Mouse (Mus musculus): ENCODE results near the gene Mras. TPM values are rescaled to one million over a fixed set of nuclear protein-coding genes. Genes with fewer than 3 reads are reported as not detected.
A peak's percentile ranks its signal among the peaks of the same experiment; 100 is the strongest.

The Mras gene
- polyA plus RNA-seq, 1 experiment from 2014 or later = 25.4 TPM

- 89% methylated on average over 4 of the region's 4 CpGs for WGBS
- ATAC-seq (ENCODE audit: insufficient number of reproducible peaks, low FRiP score, low TSS enrichment, low read depth) = no peak
These were observed 22.5 kb upstream of the Mras start for GRCm38 (mm10) chr9:99459730-99460129.

GRCm38 (mm10) chr9:99458529-99459208 lies 21.5 kb upstream of the Mras start:
- H3K9me3 ChIP-seq (replicated peaks) = no peaks in the 10 kb centered on the region
- ATAC-seq (ENCODE audit: insufficient number of reproducible peaks, low FRiP score, low TSS enrichment, low read depth) = no peak
- no peaks in the 10 kb centered on the region for H3K27me3 ChIP-seq
- no peaks in the 10 kb centered on the region for H3K4me1 ChIP-seq
- H3K9ac ChIP-seq = no peak overlapping the region
- WGBS = 40% methylated on average over 12 of the region's 12 CpGs
- H3K4me3 ChIP-seq (replicated peaks) = no peak overlapping the region
- H3K27ac ChIP-seq (replicated peaks) = no peak overlapping the region
- H3K36me3 ChIP-seq = no peaks in the 10 kb centered on the region
- no peak overlapping the region for H3K4me2 ChIP-seq (replicated peaks)

More at GRCm38 (mm10) chr9:99459730-99460129, 22.5 kb upstream of the Mras start:
- H3K9me3 ChIP-seq (replicated peaks) = no peaks in the 10 kb centered on the region
- H3K4me2 ChIP-seq (replicated peaks) = no peak overlapping the region
- H3K27ac ChIP-seq (replicated peaks) = no peak overlapping the region
- H3K27me3 ChIP-seq = no peaks in the 10 kb centered on the region
- H3K4me3 ChIP-seq (replicated peaks) = no peak overlapping the region
- H3K36me3 ChIP-seq = no peaks in the 10 kb centered on the region
- H3K9ac ChIP-seq = no peak overlapping the region
- no peaks in the 10 kb centered on the region for H3K4me1 ChIP-seq

- Histone ChIP-seq H3K9ac (no peak overlapping the region), H3K4me3 (replicated peaks) (no peak overlapping the region), H3K27me3 (peaks cover 8% of the 10 kb centered on the region), H3K9me3 (replicated peaks) (no peaks in the 10 kb centered on the region), H3K36me3 (no peaks in the 10 kb centered on the region), H3K27ac (replicated peaks) (no peak overlapping the region), H3K4me2 (replicated peaks) (no peak overlapping the region), H3K4me1 (peaks cover 9% of the 10 kb centered on the region; the same call in 1 of the 2 replicates)
- WGBS = 77% methylated on average over 4 of the region's 4 CpGs
- no peak for ATAC-seq (ENCODE audit: insufficient number of reproducible peaks, low FRiP score, low TSS enrichment, low read depth)
These were observed 17.0 kb upstream of the Mras start for GRCm38 (mm10) chr9:99454211-99454610.

GRCm38 (mm10) chr9:99451161-99451560 lies 14.0 kb upstream of the Mras start, which contains the start of gene Nme9:
Nme9 (plus strand) TSS chr9:99451475.
- peaks cover 8% of the 10 kb centered on the region for H3K27me3 ChIP-seq
- WGBS = 6% methylated on average over 14 of the region's 14 CpGs
- H3K4me1 ChIP-seq = peaks cover 21% of the 10 kb centered on the region
- H3K36me3 ChIP-seq = no peaks in the 10 kb centered on the region
- H3K27ac ChIP-seq (replicated peaks) = no peak within 1 kb of the TSS
- H3K4me2 ChIP-seq (replicated peaks) = peak within 1 kb of the TSS; percentile 30
- 0 out of 2 replicates have a peak within 1 kb of the TSS, but pooled peaks have one; percentile 3 for H3K4me3 ChIP-seq (replicated peaks)
- H3K9me3 ChIP-seq (replicated peaks) = no peaks in the 10 kb centered on the region
- H3K9ac ChIP-seq = no peak within 1 kb of the TSS
- ATAC-seq (ENCODE audit: insufficient number of reproducible peaks, low FRiP score, low TSS enrichment, low read depth) = no peak

- Histone ChIP-seq H3K9ac (no peak overlapping the region), H3K27me3 (peaks cover 8% of the 10 kb centered on the region), H3K4me1 (peaks cover 21% of the 10 kb centered on the region), H3K9me3 (replicated peaks) (no peaks in the 10 kb centered on the region), H3K27ac (replicated peaks) (no peak overlapping the region), H3K4me2 (replicated peaks) (no peak overlapping the region), H3K4me3 (replicated peaks) (no peak overlapping the region), H3K36me3 (no peaks in the 10 kb centered on the region)
- 39% methylated on average over 9 of the region's 9 CpGs for WGBS
- no peak for ATAC-seq (ENCODE audit: insufficient number of reproducible peaks, low FRiP score, low TSS enrichment, low read depth)
These were observed 12.9 kb upstream of the Mras start for GRCm38 (mm10) chr9:99449886-99450647.

- no peaks in the 10 kb centered on the region for H3K36me3 ChIP-seq
These were observed 10.1 kb upstream of the Mras start for GRCm38 (mm10) chr9:99447323-99447722.

GRCm38 (mm10) chr9:99446259-99446658 lies 9.1 kb upstream of the Mras start:
- no peak for ATAC-seq (ENCODE audit: insufficient number of reproducible peaks, low FRiP score, low TSS enrichment, low read depth)
- Histone ChIP-seq H3K9ac (no peak overlapping the region), H3K4me2 (replicated peaks) (no peak overlapping the region), H3K27ac (replicated peaks) (no peak overlapping the region), H3K4me1 (peaks cover 22% of the 10 kb centered on the region), H3K9me3 (replicated peaks) (no peaks in the 10 kb centered on the region), H3K27me3 (peaks cover 2% of the 10 kb centered on the region; the same call in 1 of the 2 replicates), H3K4me3 (replicated peaks) (no peak overlapping the region), H3K36me3 (no peaks in the 10 kb centered on the region)

More at GRCm38 (mm10) chr9:99447323-99447722, 10.1 kb upstream of the Mras start:
- Histone ChIP-seq H3K27me3 (peaks cover 8% of the 10 kb centered on the region), H3K9me3 (replicated peaks) (no peaks in the 10 kb centered on the region), H3K4me2 (replicated peaks) (no peak overlapping the region), H3K9ac (no peak overlapping the region), H3K27ac (replicated peaks) (no peak overlapping the region), H3K4me3 (replicated peaks) (no peak overlapping the region), H3K4me1 (peaks cover 21% of the 10 kb centered on the region)
- 29% methylated on average over 3 of the region's 3 CpGs for WGBS
- 0 out of 2 replicates have a peak, but pooled peaks have one; percentile 52 for ATAC-seq (ENCODE audit: insufficient number of reproducible peaks, low FRiP score, low TSS enrichment, low read depth)

- Histone ChIP-seq H3K4me3 (replicated peaks) (no peak overlapping the region), H3K9me3 (replicated peaks) (no peaks in the 10 kb centered on the region), H3K4me2 (replicated peaks) (no peak overlapping the region), H3K27ac (replicated peaks) (no peak overlapping the region), H3K36me3 (no peaks in the 10 kb centered on the region), H3K27me3 (no peaks in the 10 kb centered on the region), H3K4me1 (peaks cover 23% of the 10 kb centered on the region), H3K9ac (no peak overlapping the region)
- no peak for ATAC-seq (ENCODE audit: insufficient number of reproducible peaks, low FRiP score, low TSS enrichment, low read depth)
- 30% methylated on average over 8 of the region's 8 CpGs for WGBS
These were observed 7.5 kb upstream of the Mras start for GRCm38 (mm10) chr9:99444590-99445178.

GRCm38 (mm10) chr9:99441647-99442433 lies 4.7 kb upstream of the Mras start:
- ATAC-seq (ENCODE audit: insufficient number of reproducible peaks, low FRiP score, low TSS enrichment, low read depth) = peak; percentile 40
- 69% methylated on average over 4 of the region's 4 CpGs for WGBS
- H3K9ac ChIP-seq = no peak overlapping the region
- H3K9me3 ChIP-seq (replicated peaks) = no peaks in the 10 kb centered on the region
- no peak overlapping the region for H3K4me3 ChIP-seq (replicated peaks)
- H3K27ac ChIP-seq (replicated peaks) = peak overlapping the region; percentile 73
- peaks cover 23% of the 10 kb centered on the region for H3K4me1 ChIP-seq
- no peaks in the 10 kb centered on the region for H3K36me3 ChIP-seq
- peaks cover 9% of the 10 kb centered on the region; the same call in 1 of the 2 replicates for H3K27me3 ChIP-seq
- no peak overlapping the region for H3K4me2 ChIP-seq (replicated peaks)

GRCm38 (mm10) chr9:99440941-99441340 lies 3.8 kb upstream of the Mras start:
- Histone ChIP-seq H3K27me3 (peaks cover 9% of the 10 kb centered on the region; the same call in 1 of the 2 replicates), H3K9me3 (replicated peaks) (no peaks in the 10 kb centered on the region), H3K36me3 (no peaks in the 10 kb centered on the region), H3K27ac (replicated peaks) (no peak overlapping the region; the same call in 1 of the 2 replicates), H3K4me2 (replicated peaks) (no peak overlapping the region), H3K9ac (no peak overlapping the region), H3K4me3 (replicated peaks) (no peak overlapping the region), H3K4me1 (peaks cover 22% of the 10 kb centered on the region)
- no peak for ATAC-seq (ENCODE audit: insufficient number of reproducible peaks, low FRiP score, low TSS enrichment, low read depth)
- WGBS = 44% methylated on average over 5 of the region's 5 CpGs
